Mouse (Mus musculus) stomach, postnatal 0 days (tissue): ENCODE data around the gene Mob3b.

Experiments
- CTCF ChIP-seq: IDR thresholded peaks from 2 replicates; pipeline ENCODE4 v1.5.1; 2016; ENCODE audit warnings: antibody characterized with exemption, low read depth, mild to moderate bottlenecking, moderate library complexity
- EP300 ChIP-seq: optimal IDR thresholded peaks from 2 replicates; pipeline ENCODE3; 2016; ENCODE audit warnings: antibody characterized with exemption

DNA sequence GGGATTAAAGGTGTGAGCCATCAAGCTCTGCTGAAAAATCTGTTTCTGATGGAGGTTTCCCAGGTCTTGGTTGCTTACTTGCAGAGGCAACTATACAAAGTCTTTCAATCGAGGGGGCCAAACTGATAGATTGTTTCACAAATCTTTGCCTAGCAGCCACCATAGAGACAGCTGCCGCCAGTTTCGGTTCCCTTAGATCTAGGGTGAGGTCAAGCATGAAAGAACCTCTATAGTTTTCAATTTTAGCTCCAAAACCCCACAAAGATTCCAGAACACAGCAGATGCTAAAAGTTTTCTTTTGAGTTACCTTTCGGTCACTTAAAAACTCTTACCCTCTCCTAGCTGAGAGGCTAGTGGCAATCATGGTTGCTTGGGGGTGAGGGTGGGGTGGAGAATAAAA lies 25.7 kb downstream of the Mob3b start:
- TF ChIP-seq CTCF (no peak), EP300 (no peak)
